Mouse (Mus musculus): Measurements from ENCODE around the gene Tigar.

The Tigar gene

GRCm38 (mm10) chr6:127109402-127109930 is at the start of gene Tigar:
Gene Tigar, minus strand, starts transcription at chr6:127109557.
- peak; percentile 78 for DNase-seq (ENCODE audit: low spot score)

- DNase-seq (ENCODE audit: low spot score) = no peak
Observed at GRCm38 (mm10) chr6:127157321-127157720, 48.0 kb upstream of the Tigar start.

- no peak for DNase-seq (ENCODE audit: low spot score)
Observed at GRCm38 (mm10) chr6:127155468-127155867, 46.1 kb upstream of the Tigar start.

- no peak for DNase-seq (ENCODE audit: low spot score)
Observed at GRCm38 (mm10) chr6:127154708-127155268, 45.4 kb upstream of the Tigar start.

- DNase-seq (ENCODE audit: low spot score) = no peak
Observed at GRCm38 (mm10) chr6:127153972-127154707, 44.8 kb upstream of the Tigar start.

- no peak for DNase-seq (ENCODE audit: low spot score)
Observed at GRCm38 (mm10) chr6:127153296-127153800, 44.0 kb upstream of the Tigar start.

- peak; percentile 49 for DNase-seq (ENCODE audit: low spot score)
Observed at GRCm38 (mm10) chr6:127152106-127152951, 43.0 kb upstream of the Tigar start, which contains the start of gene Ccnd2. Gene Ccnd2, minus strand, starts transcription at chr6:127152193.

GRCm38 (mm10) chr6:127151565-127152105 is 42.3 kb upstream of the Tigar start:
- peak; percentile 36 for DNase-seq (ENCODE audit: low spot score)

- no peak for DNase-seq (ENCODE audit: low spot score)
Observed at GRCm38 (mm10) chr6:127150663-127151564, 41.6 kb upstream of the Tigar start.

- no peak for DNase-seq (ENCODE audit: low spot score)
Observed at GRCm38 (mm10) chr6:127149944-127150662, 40.7 kb upstream of the Tigar start.

- DNase-seq (ENCODE audit: low spot score) = no peak
Observed at GRCm38 (mm10) chr6:127149303-127149943, 40.1 kb upstream of the Tigar start.

- no peak for DNase-seq (ENCODE audit: low spot score)
Observed at GRCm38 (mm10) chr6:127148526-127149302, 39.4 kb upstream of the Tigar start.

- DNase-seq (ENCODE audit: low spot score) = peak; percentile 64
Observed at GRCm38 (mm10) chr6:127147665-127148064, 38.3 kb upstream of the Tigar start.

- no peak for DNase-seq (ENCODE audit: low spot score)
Observed at GRCm38 (mm10) chr6:127146322-127146947, 37.1 kb upstream of the Tigar start.

GRCm38 (mm10) chr6:127145464-127146190 is 36.3 kb upstream of the Tigar start:
- no peak for DNase-seq (ENCODE audit: low spot score)

GRCm38 (mm10) chr6:127143576-127144288 is 34.4 kb upstream of the Tigar start:
- DNase-seq (ENCODE audit: low spot score) = no peak

GRCm38 (mm10) chr6:127143124-127143520 is 33.8 kb upstream of the Tigar start:
- DNase-seq (ENCODE audit: low spot score) = no peak
